Mouse (Mus musculus): ENCODE measurements around the gene Bcas3. TPM values are rescaled to one million over a fixed set of nuclear protein-coding genes. Genes with fewer than 3 reads are reported as not detected.

The Bcas3 gene
- total RNA-seq, 2 experiments from 2014 or later: 40.9 to 45.4 TPM

DNA sequence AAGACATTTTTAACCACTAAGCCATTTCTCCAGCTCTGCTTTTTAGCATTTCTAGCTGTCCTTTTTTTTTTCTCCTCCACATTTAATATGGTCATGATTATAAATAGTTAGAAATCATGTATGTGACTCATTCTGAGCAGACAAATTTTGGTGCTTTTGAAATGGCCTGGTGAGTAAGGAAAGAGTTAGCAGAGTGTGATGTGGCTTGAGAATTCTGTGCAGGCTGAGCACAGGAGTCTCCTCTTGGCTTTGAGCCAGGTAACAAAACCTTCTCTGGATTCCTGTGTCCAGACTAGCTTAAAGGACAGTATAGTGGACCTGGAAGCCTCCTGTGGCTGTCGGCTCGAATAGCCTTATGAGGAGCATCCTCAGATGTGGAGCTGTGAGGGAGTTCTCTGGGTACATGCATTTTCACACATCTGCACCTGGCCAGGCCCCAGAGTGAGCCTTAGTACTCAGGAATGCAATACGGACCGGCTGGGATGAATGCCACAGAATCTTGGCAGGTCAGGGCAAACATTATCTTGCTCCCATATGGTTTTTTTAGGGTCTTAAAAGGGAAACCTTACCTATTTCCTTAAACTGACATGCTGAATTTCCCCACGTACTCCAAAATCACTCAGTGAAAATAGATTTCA is 256.5 kb downstream of the Bcas3 start:
- no peak for DNase-seq (ENCODE audit: low spot score in 2 of 2)

DNA sequence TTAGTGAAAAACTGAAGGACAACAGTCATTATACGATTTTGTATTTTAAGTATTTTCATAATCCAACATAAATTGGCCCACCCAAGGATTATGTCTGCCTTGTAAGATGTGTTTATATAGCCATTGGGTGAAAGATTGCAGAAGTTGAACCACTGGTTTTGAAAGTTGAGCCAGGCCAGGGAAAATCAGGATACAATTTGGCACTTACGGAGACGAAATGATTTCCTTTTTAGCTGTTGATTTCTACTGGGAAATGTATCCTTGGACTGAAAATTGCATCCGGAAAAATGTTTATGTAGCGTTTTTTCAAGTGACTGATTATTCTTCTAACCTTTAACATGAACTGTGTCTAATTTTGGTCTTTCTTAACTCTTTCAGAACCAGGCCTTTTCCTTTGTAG is 260.1 kb downstream of the Bcas3 start:
- DNase-seq (ENCODE audit: low spot score in 2 of 2): no peak

DNA sequence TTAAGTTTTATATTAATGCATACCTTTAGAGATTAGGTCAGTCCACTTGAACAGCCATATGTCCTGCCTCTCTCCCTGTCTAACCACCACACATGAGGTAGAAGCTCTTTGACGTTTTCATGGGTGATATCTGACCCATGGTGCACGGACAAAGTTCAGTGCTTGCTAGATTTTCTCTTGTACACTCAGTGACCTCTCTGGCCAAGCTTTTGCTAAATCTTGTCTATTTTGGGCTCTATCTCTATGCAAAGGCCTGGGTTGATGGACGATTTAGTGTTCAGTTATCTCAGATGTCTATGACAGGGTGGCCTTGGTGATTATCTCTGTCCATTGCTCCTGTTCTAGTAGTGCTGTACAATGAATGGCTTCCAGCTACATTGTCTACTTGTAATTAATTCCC is 260.6 kb downstream of the Bcas3 start:
- no peak for DNase-seq (ENCODE audit: low spot score in 2 of 2)

DNA sequence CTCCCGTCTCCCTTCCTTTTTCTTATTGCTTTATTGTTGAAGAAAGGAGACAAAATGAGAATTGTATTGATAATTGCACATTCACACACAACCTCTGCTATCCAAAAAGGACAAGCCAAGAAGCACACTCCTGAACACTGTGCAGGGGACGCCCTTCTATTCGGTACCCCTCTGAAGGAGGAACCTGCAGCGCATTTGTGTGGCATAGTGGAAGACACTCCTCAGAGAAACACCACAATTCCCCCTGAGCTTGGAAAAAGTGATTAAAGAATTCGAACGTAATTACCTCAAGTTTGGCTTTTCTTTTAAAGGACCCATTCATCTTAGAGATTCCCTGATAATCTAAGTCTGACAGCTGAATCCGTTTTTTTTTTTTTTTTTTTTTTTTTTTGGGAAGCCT is 261.5 kb downstream of the Bcas3 start:
- DNase-seq (ENCODE audit: low spot score in 2 of 2): no peak

DNA sequence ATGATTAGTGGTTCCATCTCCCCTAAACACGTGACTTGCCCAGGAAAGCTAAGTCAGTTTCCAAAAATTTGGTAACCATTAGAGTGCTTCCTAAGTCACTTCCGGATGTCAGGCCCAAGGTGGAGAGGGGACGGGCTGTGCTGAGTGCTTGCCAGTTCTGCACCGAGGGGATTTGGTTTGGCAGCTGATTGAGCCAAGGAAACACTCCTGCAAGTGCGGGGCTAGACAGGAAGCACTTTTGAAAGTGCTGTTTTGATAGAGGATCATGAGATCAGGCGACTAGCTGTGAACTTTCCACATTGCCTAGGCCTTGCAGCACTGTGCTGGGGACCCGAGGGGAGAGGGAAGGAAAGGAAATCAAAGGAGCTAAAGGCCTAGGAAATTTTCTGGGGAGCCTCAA is 262.5 kb downstream of the Bcas3 start:
- peak in 1 of 2 experiments; percentile 33 for DNase-seq (ENCODE audit: low spot score in 2 of 2)

DNA sequence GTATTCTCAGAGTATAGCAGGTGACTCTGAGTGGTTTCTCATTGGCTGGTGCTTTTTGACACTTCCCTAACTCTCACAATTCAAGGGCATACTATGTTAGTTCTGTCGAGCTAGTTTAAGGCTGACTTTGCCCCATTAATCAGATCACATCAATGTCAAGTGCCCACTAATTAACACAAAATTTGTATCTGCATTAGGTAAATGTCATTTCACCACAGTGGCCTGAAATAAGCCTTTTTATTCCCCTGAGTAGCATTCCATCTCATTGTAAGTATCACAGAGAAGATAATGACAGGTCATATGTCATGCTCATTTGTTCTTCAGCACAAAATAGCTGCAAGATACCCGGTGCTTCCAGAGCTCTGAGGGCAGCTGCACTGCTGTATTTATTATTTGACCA is 268.5 kb downstream of the Bcas3 start:
- DNase-seq (ENCODE audit: low spot score in 2 of 2): no peak

DNA sequence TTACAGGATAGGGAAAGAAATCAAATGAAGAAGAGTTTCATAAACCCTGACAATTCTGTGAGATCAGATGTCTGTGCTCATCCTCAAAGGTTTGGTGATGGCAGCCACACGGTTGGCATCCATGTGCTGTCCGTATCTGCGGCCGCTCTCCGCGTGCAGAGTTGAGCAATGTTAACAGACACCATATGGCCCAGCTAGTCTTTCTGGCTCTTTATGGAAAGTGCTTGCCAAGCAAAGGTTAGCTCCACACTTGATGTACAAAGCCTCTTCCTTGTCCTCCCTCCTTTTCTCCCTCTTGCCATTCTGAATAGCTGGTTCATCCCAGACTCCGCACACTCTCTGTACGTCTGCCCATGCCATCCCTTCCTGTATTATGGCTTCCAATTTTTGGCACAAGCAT is 269.0 kb downstream of the Bcas3 start:
- no peak for DNase-seq (ENCODE audit: low spot score in 2 of 2)

DNA sequence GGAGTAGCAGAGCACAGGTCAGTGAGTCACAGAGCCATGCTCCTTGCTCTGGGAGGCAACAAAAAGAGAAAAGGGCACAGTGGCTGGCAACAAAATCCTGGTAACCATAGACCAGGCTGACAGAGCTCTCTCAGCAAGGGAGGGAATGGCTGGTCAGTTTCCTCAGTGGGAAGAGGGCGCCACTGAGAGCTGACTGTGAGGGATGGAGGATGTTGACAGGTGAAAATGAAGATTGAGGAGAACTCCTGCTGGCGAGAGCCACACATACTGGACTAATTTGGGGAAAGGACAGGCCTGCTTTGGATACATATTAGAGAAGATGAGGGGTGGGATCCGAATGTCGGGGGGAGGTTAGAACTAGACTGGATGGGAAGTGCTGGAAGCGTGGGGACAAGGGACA is 272.2 kb downstream of the Bcas3 start:
- no peak for DNase-seq (ENCODE audit: low spot score in 2 of 2)

DNA sequence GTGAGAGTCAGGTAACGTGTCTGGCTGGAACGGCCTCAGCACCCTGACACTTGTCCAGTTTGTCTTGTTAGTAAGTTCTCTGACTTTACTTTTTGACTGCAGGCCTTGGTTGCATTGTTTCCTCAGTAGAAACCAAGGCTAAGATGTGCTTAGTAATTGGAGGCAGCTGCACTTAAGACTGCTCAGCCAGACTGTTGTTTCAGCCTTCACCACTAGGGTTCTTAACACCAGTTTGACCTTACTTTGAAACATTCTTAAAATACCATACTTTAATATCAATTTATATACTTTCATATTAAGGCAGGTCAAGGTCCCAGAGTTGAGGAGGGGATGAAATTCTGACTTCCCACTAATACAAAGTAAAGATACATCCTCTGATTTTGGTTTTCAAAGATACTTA is 273.9 kb downstream of the Bcas3 start:
- DNase-seq (ENCODE audit: low spot score in 2 of 2): no peak

DNA sequence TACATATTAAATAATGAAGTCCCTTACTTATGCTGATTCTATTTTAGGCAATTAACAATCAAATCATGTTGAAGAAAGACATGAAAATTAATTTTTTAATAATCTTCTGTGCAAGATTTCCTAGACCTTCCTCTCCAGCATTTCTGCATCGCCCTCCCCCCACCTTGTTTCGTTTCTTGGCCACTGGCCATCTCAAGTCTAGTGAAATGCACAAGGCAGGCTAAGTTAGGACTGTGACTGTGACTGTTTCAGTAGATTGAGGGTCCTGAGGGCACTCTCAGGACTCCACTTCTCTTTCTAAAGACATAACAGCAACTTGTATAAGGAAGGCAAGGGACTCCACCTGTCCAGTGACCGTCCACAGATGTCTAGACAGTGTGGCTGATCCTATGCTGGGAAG is 274.4 kb downstream of the Bcas3 start:
- no peak for DNase-seq (ENCODE audit: low spot score in 2 of 2)

DNA sequence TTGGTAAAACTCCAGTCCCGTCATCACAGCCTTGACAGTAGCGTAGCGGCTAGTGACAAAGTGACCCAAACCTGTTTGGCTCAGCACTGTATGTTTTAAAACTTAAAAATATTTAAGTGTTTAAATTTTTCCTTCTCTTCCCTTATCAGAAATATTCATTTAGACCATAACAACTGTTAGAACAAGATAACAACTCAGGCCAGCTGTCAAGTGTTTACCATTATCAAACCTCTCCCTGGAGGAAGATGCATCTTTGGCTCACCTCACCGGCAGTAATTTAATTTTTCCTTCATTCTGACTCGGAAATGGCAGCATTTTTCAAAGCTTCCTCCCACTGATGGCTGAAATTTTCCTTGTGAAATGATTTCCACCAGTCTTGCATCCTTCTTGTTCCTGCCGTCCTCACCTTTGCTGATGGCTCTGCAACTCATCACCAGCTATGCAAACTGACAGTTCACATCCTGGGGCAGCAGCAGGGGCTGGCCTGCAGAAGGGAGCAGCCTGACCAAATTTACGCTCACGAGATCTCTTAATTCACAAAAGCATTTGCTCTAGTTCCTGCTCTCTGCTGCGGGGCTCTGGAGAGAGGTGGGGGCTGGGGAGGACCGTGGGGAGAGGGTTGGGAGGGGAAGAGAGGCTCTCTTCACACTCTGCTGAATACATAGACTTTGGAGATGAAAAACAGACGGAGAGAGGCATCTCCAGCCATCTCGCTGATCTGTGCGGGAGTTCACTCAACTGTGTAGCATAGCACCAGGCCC is 275.5 kb downstream of the Bcas3 start:
- no peak for DNase-seq (ENCODE audit: low spot score in 2 of 2)

DNA sequence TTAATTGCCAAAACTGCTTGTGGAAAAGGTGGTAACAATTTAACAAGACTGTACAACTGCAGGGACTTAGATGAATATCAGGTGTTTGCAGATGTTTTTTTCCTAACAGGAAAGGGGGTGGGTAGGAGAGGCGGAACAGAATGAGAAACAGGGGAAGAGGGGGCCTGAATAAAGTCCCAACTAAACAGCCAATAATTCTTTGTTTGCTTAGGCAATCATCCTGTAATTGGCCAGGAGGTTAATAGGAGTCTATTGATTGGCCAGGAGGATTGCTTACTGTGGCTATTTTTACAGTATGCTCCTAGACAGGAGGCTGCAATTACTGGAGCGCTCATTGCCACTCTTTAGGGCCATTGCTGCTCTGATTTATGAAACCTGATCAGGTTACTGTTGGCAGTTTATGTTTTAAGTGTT is 279.6 kb downstream of the Bcas3 start:
- DNase-seq (ENCODE audit: low spot score in 2 of 2): no peak

DNA sequence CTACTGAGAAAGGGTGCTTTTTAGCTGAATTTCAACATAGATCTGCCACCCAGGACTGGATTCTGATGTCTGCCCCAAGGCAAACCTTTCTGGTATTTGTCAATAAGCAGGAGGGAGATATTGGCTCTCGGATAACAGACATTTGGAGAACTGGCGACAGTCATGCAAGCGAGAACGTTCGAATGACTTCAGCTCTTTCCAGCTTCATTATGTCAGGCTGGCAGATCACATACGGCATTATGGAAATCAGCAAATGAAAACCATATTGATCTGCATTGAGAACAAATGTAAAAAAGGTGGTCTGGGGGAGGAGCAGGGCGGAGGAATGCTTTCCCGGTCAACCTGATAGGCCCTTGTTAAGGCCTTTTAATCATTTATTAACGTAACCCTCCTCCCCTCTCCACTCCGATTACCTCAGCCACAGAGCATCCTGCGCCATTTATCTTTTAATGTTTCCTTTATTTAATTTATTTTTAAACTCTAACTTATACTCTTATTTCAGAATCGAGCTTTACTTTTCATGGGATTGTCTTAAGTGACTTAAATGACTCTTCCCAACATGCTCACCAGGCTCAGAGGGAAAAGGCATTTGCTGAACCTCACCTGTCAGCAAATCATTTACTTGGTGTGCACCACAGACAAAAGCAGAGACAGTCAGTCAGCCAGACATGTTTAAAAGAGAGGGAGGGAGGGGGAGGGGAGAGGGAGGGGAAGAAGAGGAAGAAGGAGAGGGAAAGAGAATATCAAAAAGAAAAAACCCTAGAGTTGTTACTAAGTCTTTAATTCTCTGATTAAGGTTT is 285.9 kb downstream of the Bcas3 start:
- no peak for DNase-seq (ENCODE audit: low spot score in 2 of 2)

DNA sequence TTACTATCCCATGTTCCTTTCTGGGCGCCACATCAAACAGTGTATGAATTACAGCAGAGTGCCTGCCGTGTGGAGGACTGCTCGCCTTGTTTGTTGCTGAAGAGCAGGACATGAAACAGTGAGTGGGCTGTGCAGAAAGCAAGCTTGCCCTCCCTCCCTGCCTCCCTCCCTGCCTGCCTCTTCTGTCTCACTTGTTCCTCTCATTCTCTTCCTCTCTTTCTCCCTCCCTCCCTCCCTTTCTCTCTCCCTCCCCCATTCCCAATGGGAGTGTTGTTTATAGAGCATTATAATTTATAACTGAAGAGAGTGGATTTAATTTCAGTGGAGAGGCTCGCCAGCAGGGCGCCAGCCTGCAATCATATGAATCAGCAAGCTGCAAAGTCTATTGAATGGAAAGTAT is 287.7 kb downstream of the Bcas3 start:
- DNase-seq (ENCODE audit: low spot score in 2 of 2): no peak

DNA sequence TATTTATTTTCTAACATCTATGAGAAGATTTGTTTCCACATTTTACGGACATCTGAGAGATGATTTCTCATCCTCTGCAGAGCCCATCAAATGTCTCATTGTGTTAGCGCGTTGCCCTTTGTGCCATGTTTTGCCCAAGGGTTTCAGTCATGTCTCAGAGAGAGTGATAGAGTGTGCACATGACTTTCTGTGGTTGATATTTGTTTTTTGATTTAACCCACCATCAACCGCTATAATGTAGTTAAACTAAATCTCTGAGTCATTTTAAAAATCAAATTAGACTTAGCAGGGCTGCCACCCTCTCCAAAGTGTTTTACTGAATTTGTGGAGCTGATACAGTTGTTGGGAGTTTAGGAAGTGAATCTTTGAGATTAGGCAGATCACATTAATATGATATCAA is 288.5 kb downstream of the Bcas3 start:
- no peak for DNase-seq (ENCODE audit: low spot score in 2 of 2)

DNA sequence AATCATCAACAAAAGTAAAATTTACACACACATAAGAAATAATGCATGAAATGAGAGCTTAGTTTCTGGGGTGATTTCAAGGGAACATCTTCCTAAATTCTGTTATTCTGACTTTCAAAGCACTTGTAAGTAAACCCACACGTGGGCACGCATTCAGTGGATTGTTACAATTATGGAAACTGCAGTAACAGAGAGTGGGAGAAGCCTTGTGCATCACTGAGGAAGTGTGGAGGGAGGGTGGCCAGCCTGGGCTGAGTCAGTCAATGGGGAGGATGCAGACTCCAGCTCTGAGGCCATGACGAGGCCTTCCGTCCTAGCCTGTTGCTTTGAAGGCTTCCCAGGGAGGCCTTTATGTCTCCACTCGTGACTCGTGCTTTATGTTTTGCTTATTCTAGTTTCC is 289.6 kb downstream of the Bcas3 start:
- no peak for DNase-seq (ENCODE audit: low spot score in 2 of 2)

DNA sequence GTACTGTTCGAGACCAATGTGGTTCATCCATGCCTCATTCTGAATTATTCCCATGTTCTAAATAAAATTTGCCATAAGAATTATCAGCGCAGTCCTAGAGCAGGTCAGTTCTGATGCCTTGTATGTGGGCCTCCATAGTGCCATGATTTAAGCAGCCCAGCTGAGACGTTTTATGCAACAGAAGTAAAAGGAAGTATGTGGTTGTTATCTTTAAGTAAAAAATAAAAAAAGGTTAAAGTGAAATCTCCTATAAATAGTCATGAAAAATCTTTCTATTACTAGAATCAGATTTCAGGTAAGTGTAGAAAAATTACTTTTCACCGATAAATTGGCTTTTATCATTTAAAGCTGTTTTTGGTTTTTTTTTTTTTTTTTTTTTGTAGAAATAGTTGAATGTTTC is 290.1 kb downstream of the Bcas3 start:
- no peak for DNase-seq (ENCODE audit: low spot score in 2 of 2)

DNA sequence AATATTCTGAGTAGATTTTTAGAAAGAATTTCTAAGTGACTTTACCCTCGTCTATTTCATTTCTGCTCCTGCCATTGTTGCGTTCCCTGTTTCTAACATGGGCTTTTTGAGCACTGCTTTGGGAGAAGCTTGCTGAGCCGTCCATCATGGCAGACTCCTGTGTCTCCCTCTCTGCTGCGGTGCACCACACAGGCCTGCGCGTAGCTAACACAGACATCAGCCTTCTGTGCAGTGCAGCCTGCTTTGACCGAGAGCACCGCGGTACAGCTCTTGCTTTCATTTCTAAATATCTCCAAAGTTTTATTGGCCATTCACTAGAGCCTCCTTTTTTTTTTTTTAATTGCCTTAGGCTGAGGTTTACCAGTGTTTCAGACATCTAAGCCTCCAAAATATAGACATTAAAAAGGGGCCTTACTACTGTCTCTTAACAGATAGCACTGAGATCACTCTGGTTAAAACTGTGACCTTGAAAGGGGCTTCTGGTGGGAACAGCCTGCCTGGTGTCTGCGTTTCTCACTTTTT is 290.6 kb downstream of the Bcas3 start:
- no peak for DNase-seq (ENCODE audit: low spot score in 2 of 2)

DNA sequence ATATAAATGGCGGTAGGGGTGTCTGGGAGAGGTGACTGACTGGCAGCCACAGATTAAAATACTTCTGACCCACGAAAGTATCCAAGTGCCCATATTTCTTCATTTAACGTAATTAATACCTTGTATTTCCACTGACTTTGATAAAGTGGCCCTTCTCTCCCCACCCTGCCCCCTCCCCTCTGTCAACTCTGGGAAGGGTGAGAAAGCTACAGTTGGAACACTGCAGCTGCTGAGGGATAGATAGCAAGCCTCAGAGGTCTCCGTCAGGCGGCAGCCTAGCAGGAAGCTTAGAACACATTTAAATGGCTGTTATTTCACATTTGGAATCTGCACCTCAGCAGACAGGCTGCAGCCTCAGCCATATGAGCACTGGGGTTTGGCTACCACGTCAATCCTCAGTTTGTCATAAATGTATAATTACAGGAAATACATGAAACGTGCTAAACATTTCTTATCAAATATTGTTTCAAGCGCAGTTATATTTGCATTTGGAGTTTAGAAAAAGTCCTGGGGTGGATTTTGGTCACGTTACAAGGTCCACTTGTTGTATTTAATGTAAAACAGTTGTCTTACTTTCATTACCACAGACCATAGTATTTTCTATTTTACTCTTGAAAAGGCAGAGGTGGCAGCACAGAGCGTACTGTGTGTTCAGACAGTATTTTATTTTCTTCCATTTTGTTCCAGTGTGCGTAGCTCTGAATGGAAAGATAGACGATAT is 291.2 kb downstream of the Bcas3 start:
- no peak for DNase-seq (ENCODE audit: low spot score in 2 of 2)

DNA sequence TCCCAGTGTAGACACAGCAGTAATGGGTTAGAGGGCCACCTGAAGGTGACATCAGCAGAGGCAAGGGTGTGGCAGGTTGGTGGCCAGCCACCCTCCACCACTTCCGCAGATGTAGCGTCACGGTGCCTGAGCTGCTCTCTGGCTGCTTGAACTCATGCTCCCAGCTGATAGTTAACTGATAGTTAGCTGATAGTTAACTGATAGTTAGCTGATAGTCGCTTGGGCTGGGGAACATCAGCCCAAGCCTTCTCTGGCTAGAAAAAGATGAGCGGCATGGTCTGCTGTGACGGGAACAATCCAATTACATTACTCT is 291.7 kb downstream of the Bcas3 start:
- DNase-seq (ENCODE audit: low spot score in 2 of 2): no peak

DNA sequence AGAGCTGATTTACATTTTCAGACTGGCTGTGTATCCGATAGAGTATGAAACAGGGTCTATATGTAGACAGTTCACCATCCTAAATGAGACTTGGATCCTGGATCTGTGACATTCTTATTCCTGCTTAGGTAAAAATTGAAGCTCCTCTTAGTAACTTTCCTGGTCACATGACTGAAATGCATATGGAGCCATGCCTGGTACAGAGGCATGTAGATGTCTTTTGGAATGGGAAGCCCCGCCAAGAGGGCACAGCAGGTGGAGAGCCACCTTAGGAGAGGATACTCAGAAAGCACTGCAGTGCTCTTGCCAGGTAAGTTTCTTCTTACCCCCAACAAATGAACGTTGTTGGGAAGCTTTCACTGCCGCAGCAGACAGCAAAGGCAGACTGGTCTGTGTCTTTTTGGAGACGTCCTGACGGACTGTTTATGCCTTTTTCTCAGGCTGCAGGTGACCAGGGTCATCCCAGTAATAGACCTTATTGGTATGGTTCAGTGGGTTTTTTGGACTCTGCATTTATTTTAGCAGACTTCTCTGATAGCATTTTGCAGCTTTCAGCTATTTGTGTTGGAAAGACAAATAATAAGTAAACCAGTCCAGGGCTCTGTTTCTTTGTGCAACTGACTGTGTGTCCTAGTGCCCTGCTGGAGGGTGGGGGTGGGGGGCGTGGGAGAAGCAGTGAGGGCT is 292.3 kb downstream of the Bcas3 start:
- no peak for DNase-seq (ENCODE audit: low spot score in 2 of 2)
